ENCODE assay signal across 28 mouse cellular contexts in genomic region chr3:87134951-87135350, GRCm38 (mm10). TPM values are rescaled to one million over a fixed set of nuclear protein-coding genes. Genes with fewer than 3 reads are reported as not detected.
DNase-seq lines count a peak whose midpoint lies in the region; ATAC-seq and TF ChIP-seq lines count a peak whose summit lies in the region.
"Had no signal": no experiment of that assay in that cellular context is flagged by ENCODE, and none has a peak within 500 bp of the region (broad histone marks: within the 10 kb centered on the region; RNA-seq: fewer than 3 reads in every experiment).

No protein-coding gene starts in this region.

- DNase-seq in heart, adult 9 months (ENCODE audit: low spot score in 2 of 2), result peak; percentile 26 to 30
- DNase-seq in heart, embryonic 10.5 days (ENCODE audit: low spot score), result no peak
- peak; percentile 68 for DNase-seq in skeletal muscle tissue, adult 2 months (ENCODE audit: low read depth, low spot score)
- DNase-seq in frontal cortex, postnatal 10 days (ENCODE audit: low spot score in 2 of 2), result no peak
- DNase-seq: adrenal gland, adult 8-10 months; adrenal gland, postnatal 25 days; cerebellum, adult 11-12 months; cerebellum, adult 8-10 months; cerebellum, postnatal 10 days; cerebellum, postnatal 36 days; embryo, embryonic 11 days; gastrocnemius, postnatal 14 days; heart, adult 2 months; kidney, adult 11 months; kidney, adult 8-10 months had no signal

- H3K4me2 ChIP-seq in intestine, embryonic 15.5 days (replicated peaks), result no peak overlapping the region
- no peak overlapping the region for H3K4me2 ChIP-seq in intestine, postnatal 0 days (replicated peaks; ENCODE audit: low read depth)
- H3K4me2 ChIP-seq: embryonic facial prominence, embryonic 13.5 days; forebrain, embryonic 12.5 days; forebrain, embryonic 15.5 days; heart, embryonic 12.5 days; heart, embryonic 15.5 days; hindbrain, embryonic 12.5 days; hindbrain, embryonic 15.5 days had no signal

- no peaks in the 10 kb centered on the region for H3K9me3 ChIP-seq in heart, embryonic 10.5 days
- H3K9me3 ChIP-seq in intestine, embryonic 15.5 days, result no peaks in the 10 kb centered on the region
- H3K9me3 ChIP-seq in intestine, postnatal 0 days (ENCODE audit: control insufficient read depth), result no peaks in the 10 kb centered on the region
- H3K9me3 ChIP-seq: embryonic facial prominence, embryonic 10.5 days; embryonic facial prominence, embryonic 13.5 days; forebrain, embryonic 12.5 days; forebrain, embryonic 15.5 days; heart, embryonic 12.5 days; heart, embryonic 15.5 days; hindbrain, embryonic 12.5 days; hindbrain, embryonic 15.5 days had no signal

- H3K27ac ChIP-seq in heart, embryonic 10.5 days, result no peak overlapping the region
- H3K27ac ChIP-seq in intestine, embryonic 15.5 days, result no peak overlapping the region
- no peak overlapping the region for H3K27ac ChIP-seq in intestine, postnatal 0 days (ENCODE audit: low read depth, low read length)
- H3K27ac ChIP-seq: embryonic facial prominence, embryonic 10.5 days; embryonic facial prominence, embryonic 13.5 days; forebrain, embryonic 12.5 days; forebrain, embryonic 15.5 days; heart, adult 2 months; heart, embryonic 15.5 days; hindbrain, embryonic 12.5 days; hindbrain, embryonic 15.5 days had no signal

- H3K36me3 ChIP-seq in heart, embryonic 10.5 days, result peaks cover 64% of the 10 kb centered on the region
- peaks cover 5% of the 10 kb centered on the region; the same call in 1 of the 2 replicates for H3K36me3 ChIP-seq in intestine, embryonic 15.5 days
- no peaks in the 10 kb centered on the region; the same call in 1 of the 2 replicates for H3K36me3 ChIP-seq in intestine, postnatal 0 days (ENCODE audit: control insufficient read depth, insufficient read depth)
- H3K36me3 ChIP-seq: hindbrain, embryonic 15.5 days had no signal

- peak; percentile 48; the same call in 1 of the 2 replicates for ATAC-seq in intestine, embryonic 15.5 days
- no peak for ATAC-seq in intestine, postnatal 0 days
- ATAC-seq: activated CD4-positive, CD25-positive, alpha-beta regulatory T cell, adult 4 months; CD4-positive, CD25-positive, alpha-beta regulatory T cell, adult 4 months; forebrain, embryonic 15.5 days had no signal

- no peak for TF ChIP-seq CTCF in intestine, postnatal 0 days (IDR thresholded peaks at IDR 0.05; ENCODE audit: low read depth)

- H3K9ac ChIP-seq in intestine, embryonic 15.5 days, result no peak overlapping the region
- H3K9ac ChIP-seq in intestine, postnatal 0 days (ENCODE audit: low read depth, low read length), result no peak overlapping the region
- H3K9ac ChIP-seq: embryonic facial prominence, embryonic 13.5 days; forebrain, embryonic 12.5 days; forebrain, embryonic 15.5 days; heart, embryonic 12.5 days; heart, embryonic 15.5 days; hindbrain, embryonic 12.5 days; hindbrain, embryonic 15.5 days had no signal

- peaks cover 38% of the 10 kb centered on the region for H3K4me1 ChIP-seq in heart, embryonic 10.5 days
- H3K4me1 ChIP-seq in intestine, embryonic 15.5 days (replicated peaks), result peaks cover 14% of the 10 kb centered on the region
- no peaks in the 10 kb centered on the region for H3K4me1 ChIP-seq in intestine, postnatal 0 days (replicated peaks; ENCODE audit: control insufficient read depth, insufficient read depth, low read length)

- H3K4me3 ChIP-seq in heart, embryonic 10.5 days, result no peak overlapping the region
- H3K4me3 ChIP-seq in intestine, embryonic 15.5 days (replicated peaks), result no peak overlapping the region
- no peak overlapping the region for H3K4me3 ChIP-seq in intestine, postnatal 0 days (ENCODE audit: low read depth, low read length)
- H3K4me3 ChIP-seq: embryonic facial prominence, embryonic 10.5 days; embryonic facial prominence, embryonic 13.5 days; erythroblast, embryonic 14.5 days; forebrain, embryonic 12.5 days; forebrain, embryonic 15.5 days; heart, adult 2 months; heart, embryonic 12.5 days; heart, embryonic 15.5 days; hindbrain, embryonic 12.5 days; hindbrain, embryonic 15.5 days had no signal

- H3K27me3 ChIP-seq in heart, embryonic 10.5 days (ENCODE audit: insufficient read depth, poor library complexity, severe bottlenecking), result no peaks in the 10 kb centered on the region
- H3K27me3 ChIP-seq in intestine, embryonic 15.5 days (replicated peaks), result no peaks in the 10 kb centered on the region
- no peaks in the 10 kb centered on the region for H3K27me3 ChIP-seq in intestine, postnatal 0 days (replicated peaks; ENCODE audit: control insufficient read depth, insufficient read depth, low read length)
- H3K27me3 ChIP-seq: embryonic facial prominence, embryonic 13.5 days; forebrain, embryonic 12.5 days; forebrain, embryonic 15.5 days; heart, embryonic 12.5 days; heart, embryonic 15.5 days; hindbrain, embryonic 12.5 days; hindbrain, embryonic 15.5 days had no signal

RNA-seq across cellular contexts. Expression of gene Kirrel, which starts 39.6 kb away (rescaled TPM):
- 17.9 and 27.9 TPM in 2 replicates for polyA plus RNA-seq in heart, embryonic 10.5 days (2016; fragmentation: Nextera tagmentation; extraction: Ambion mirVana)
- 11.0 and 11.8 TPM in 2 replicates for polyA plus RNA-seq in intestine, embryonic 15.5 days (2015; fragmentation: Nextera tagmentation; extraction: Ambion mirVana)
- polyA plus RNA-seq in intestine, postnatal 0 days (2015; fragmentation: Nextera tagmentation; extraction: Ambion mirVana), result 3.8 and 4.4 TPM in 2 replicates
- polyA plus RNA-seq: activated CD4-positive, CD25-positive, alpha-beta regulatory T cell, adult 4 months; CD4-positive, CD25-positive, alpha-beta regulatory T cell, adult 4 months; erythroblast, embryonic 14.5 days had no signal

Comparison
In these comparisons a context has a peak if more than half of its experiments do, and no peak if none do; other contexts are left out.
1. DNase-seq: peak in heart, adult 9 months (2 of 2) and skeletal muscle tissue, adult 2 months (single experiment); none in heart, embryonic 10.5 days (single experiment) and frontal cortex, postnatal 10 days (0 of 2).